In genomic region chr8:125510861-125511668, GRCm38 (mm10) we compare ENCODE assay signal across 32 mouse cellular contexts. TPM values are rescaled to one million over a fixed set of nuclear protein-coding genes. Genes with fewer than 3 reads are reported as not detected.
A peak's percentile ranks its signal among the peaks of the same experiment; 100 is the strongest.
DNase-seq lines count a peak whose midpoint lies in the region; ATAC-seq and TF ChIP-seq lines count a peak whose summit lies in the region.
"Had no signal": no experiment of that assay in that cellular context is flagged by ENCODE, and none has a peak within 500 bp of the region (broad histone marks: within the 10 kb centered on the region; RNA-seq: fewer than 3 reads in every experiment).

No protein-coding gene starts in this region.

- no peak for ATAC-seq in forebrain, embryonic 13.5 days
- ATAC-seq in heart, embryonic 13.5 days (ENCODE audit: extremely low read depth, insufficient number of reproducible peaks, low FRiP score, low TSS enrichment) = no peak
- peak; percentile 52 for ATAC-seq in lung, postnatal 0 days
- ATAC-seq: activated CD4-positive, CD25-positive, alpha-beta regulatory T cell, adult 4 months; inflammation-experienced regulatory T-cells, adult 6 months; liver, embryonic 12.5 days; liver, postnatal 0 days had no signal

- TF ChIP-seq EP300 in heart, adult 2 months (IDR thresholded peaks at IDR 0.05; ENCODE audit: insufficient read depth, low read depth, low read length) = no peak
- TF ChIP-seq EP300 in lung, postnatal 0 days (IDR thresholded peaks at IDR 0.05) = no peak

- peaks cover 4% of the 10 kb centered on the region; the same call in 1 of the 2 replicates for H3K79me2 ChIP-seq in heart, adult 2 months (replicated peaks; ENCODE audit: control insufficient read depth, insufficient read depth, low read length)

- TF ChIP-seq CTCF in heart, adult 2 months (IDR thresholded peaks at IDR 0.05) = no peak
- no peak for TF ChIP-seq CTCF in lung, postnatal 0 days (IDR thresholded peaks at IDR 0.05)
- no peak for TF ChIP-seq CTCF in gastrocnemius, adult 2 months (IDR thresholded peaks at IDR 0.05)

- no peak overlapping the region for H3K4me3 ChIP-seq in forebrain, embryonic 10.5 days
- H3K4me3 ChIP-seq in forebrain, embryonic 13.5 days = no peak overlapping the region
- H3K4me3 ChIP-seq in heart, embryonic 13.5 days = no peak overlapping the region
- no peak overlapping the region for H3K4me3 ChIP-seq in heart, adult 2 months
- no peak overlapping the region for H3K4me3 ChIP-seq in lung, postnatal 0 days (ENCODE audit: low read depth, low read length)
- H3K4me3 ChIP-seq in gastrocnemius, adult 2 months = no peak overlapping the region
- H3K4me3 ChIP-seq: erythroblast, embryonic 14.5 days; forebrain, embryonic 12.5 days; hindbrain, embryonic 15.5 days; liver, embryonic 12.5 days; midbrain, embryonic 12.5 days; neural tube, embryonic 13.5 days had no signal

- intact Hi-C loops in heart, adult 2 months (cut with DNase I) = no loop called here
- intact Hi-C loops in gastrocnemius, adult 2 months (cut with DNase I) = no loop called here

- H3K9ac ChIP-seq in forebrain, embryonic 13.5 days = no peak overlapping the region
- peak overlapping the region; percentile 62 for H3K9ac ChIP-seq in heart, embryonic 13.5 days
- H3K9ac ChIP-seq in heart, adult 2 months (ENCODE audit: low read depth, low read length) = no peak overlapping the region
- no peak overlapping the region for H3K9ac ChIP-seq in lung, postnatal 0 days (replicated peaks; ENCODE audit: low read depth)
- H3K9ac ChIP-seq: forebrain, embryonic 12.5 days; hindbrain, embryonic 15.5 days; liver, embryonic 12.5 days; liver, postnatal 0 days; midbrain, embryonic 12.5 days had no signal

- 79% methylated on average over 14 of the region's 14 CpGs for WGBS in forebrain, embryonic 10.5 days
- 75% methylated on average over 14 of the region's 14 CpGs for WGBS in forebrain, embryonic 13.5 days
- 51% methylated on average over 14 of the region's 14 CpGs for WGBS in heart, embryonic 13.5 days
- WGBS in heart, adult 2 months = 71% methylated on average over 14 of the region's 14 CpGs
- WGBS in lung, postnatal 0 days = 39% methylated on average over 14 of the region's 14 CpGs

- TF ChIP-seq POLR2A in heart, adult 2 months (IDR thresholded peaks at IDR 0.05; ENCODE audit: insufficient read depth, low read depth, low read length) = no peak

- H3K4me1 ChIP-seq in forebrain, embryonic 10.5 days = peaks cover 91% of the 10 kb centered on the region
- peaks cover 89% of the 10 kb centered on the region for H3K4me1 ChIP-seq in forebrain, embryonic 13.5 days
- peaks cover 100% of the 10 kb centered on the region for H3K4me1 ChIP-seq in heart, embryonic 13.5 days
- peaks cover 46% of the 10 kb centered on the region for H3K4me1 ChIP-seq in heart, adult 2 months (ENCODE audit: control insufficient read depth, insufficient read depth, low read length)
- H3K4me1 ChIP-seq in lung, postnatal 0 days (ENCODE audit: insufficient read depth, low read depth, low read length) = peaks cover 10% of the 10 kb centered on the region; the same call in 1 of the 2 replicates

- H3K27ac ChIP-seq in forebrain, embryonic 10.5 days = peak overlapping the region; percentile 66
- H3K27ac ChIP-seq in forebrain, embryonic 13.5 days = no peak overlapping the region
- peak overlapping the region; percentile 68 for H3K27ac ChIP-seq in heart, embryonic 13.5 days (replicated peaks)
- no peak overlapping the region for H3K27ac ChIP-seq in heart, adult 2 months
- no peak overlapping the region for H3K27ac ChIP-seq in lung, postnatal 0 days (ENCODE audit: low read length)
- H3K27ac ChIP-seq in gastrocnemius, adult 2 months = no peak overlapping the region
- H3K27ac ChIP-seq: hindbrain, embryonic 15.5 days; kidney, postnatal 0 days; liver, embryonic 12.5 days; stomach, postnatal 0 days had no signal

- H3K9me3 ChIP-seq in forebrain, embryonic 10.5 days = no peaks in the 10 kb centered on the region
- no peaks in the 10 kb centered on the region for H3K9me3 ChIP-seq in forebrain, embryonic 13.5 days (replicated peaks)
- no peaks in the 10 kb centered on the region for H3K9me3 ChIP-seq in heart, embryonic 13.5 days
- H3K9me3 ChIP-seq in lung, postnatal 0 days (ENCODE audit: low read length) = no peaks in the 10 kb centered on the region
- H3K9me3 ChIP-seq: forebrain, embryonic 12.5 days; hindbrain, embryonic 15.5 days; liver, embryonic 12.5 days; midbrain, embryonic 12.5 days; neural tube, embryonic 13.5 days had no signal

- no peak overlapping the region for H3K4me2 ChIP-seq in forebrain, embryonic 13.5 days
- no peak overlapping the region for H3K4me2 ChIP-seq in heart, embryonic 13.5 days
- no peak overlapping the region for H3K4me2 ChIP-seq in lung, postnatal 0 days (replicated peaks; ENCODE audit: low read depth, low read length)
- H3K4me2 ChIP-seq: forebrain, embryonic 12.5 days; hindbrain, embryonic 15.5 days; liver, embryonic 12.5 days; midbrain, embryonic 12.5 days; neural tube, embryonic 13.5 days had no signal

- no peak for DNase-seq in forebrain, embryonic 10.5 days (ENCODE audit: extremely low spot score, low spot score)
- DNase-seq in heart, adult 2 months = no peak
- DNase-seq in lung, postnatal 0 days (ENCODE audit: low spot score) = peak; percentile 22
- DNase-seq in lung, postnatal 10 days = no peak
- peak; percentile 77 for DNase-seq in yolk sac, embryonic 10.5 days (ENCODE audit: low spot score)
- DNase-seq in gastrocnemius, adult 2 months = no peak
- DNase-seq: adrenal gland, adult 8-10 months; cerebellum, adult 2 months; cerebellum, postnatal 14 days; gastrocnemius, postnatal 14 days; kidney, adult 8-10 months; kidney, postnatal 4 days; layer of hippocampus, postnatal 36 days; left cerebral cortex, postnatal 4 days; liver, postnatal 0 days; lung, postnatal 14 days; right cerebral cortex, postnatal 4 days; thymus, adult 18-20 months; thymus, postnatal 25 days had no signal

- no peaks in the 10 kb centered on the region for H3K27me3 ChIP-seq in forebrain, embryonic 10.5 days (ENCODE audit: poor library complexity, severe bottlenecking)
- no peaks in the 10 kb centered on the region for H3K27me3 ChIP-seq in forebrain, embryonic 13.5 days
- H3K27me3 ChIP-seq in heart, embryonic 13.5 days (replicated peaks) = no peaks in the 10 kb centered on the region
- H3K27me3 ChIP-seq in heart, adult 2 months (ENCODE audit: control insufficient read depth, insufficient read depth, low read length) = no peaks in the 10 kb centered on the region
- no peaks in the 10 kb centered on the region for H3K27me3 ChIP-seq in lung, postnatal 0 days (replicated peaks; ENCODE audit: insufficient read depth, low read length)
- H3K27me3 ChIP-seq: CH12.LX; forebrain, embryonic 12.5 days; hindbrain, embryonic 15.5 days; liver, embryonic 12.5 days had no signal

- no peaks in the 10 kb centered on the region for H3K36me3 ChIP-seq in forebrain, embryonic 10.5 days (replicated peaks)
- H3K36me3 ChIP-seq in forebrain, embryonic 13.5 days (ENCODE audit: poor library complexity, severe bottlenecking) = no peaks in the 10 kb centered on the region
- 0 out of 2 replicates have a peak, but pooled peaks cover 3% of the 10 kb centered on the region for H3K36me3 ChIP-seq in heart, embryonic 13.5 days
- peaks cover 7% of the 10 kb centered on the region; the same call in 1 of the 2 replicates for H3K36me3 ChIP-seq in heart, adult 2 months (ENCODE audit: control insufficient read depth, insufficient read depth, low read length)
- no peaks in the 10 kb centered on the region for H3K36me3 ChIP-seq in lung, postnatal 0 days (ENCODE audit: insufficient read depth, low read length)
- H3K36me3 ChIP-seq: forebrain, embryonic 12.5 days; hindbrain, embryonic 15.5 days; liver, embryonic 12.5 days; midbrain, embryonic 12.5 days; neural tube, embryonic 13.5 days had no signal

RNA-seq across cellular contexts. Expression of gene Sipa1l2, which starts 58.5 kb away (rescaled TPM):
- polyA plus RNA-seq in forebrain, embryonic 10.5 days (2016; fragmentation: Nextera tagmentation; extraction: Ambion mirVana) = 13.1 and 15.4 TPM in 2 replicates
- polyA plus RNA-seq in forebrain, embryonic 13.5 days (2015; fragmentation: Nextera tagmentation; extraction: Ambion mirVana) = 26.7 and 27.2 TPM in 2 replicates
- 19.7 and 20.2 TPM in 2 replicates for polyA plus RNA-seq in heart, embryonic 13.5 days (2015; fragmentation: Nextera tagmentation; extraction: Ambion mirVana)
- total RNA-seq in heart, adult 2 months (2021) = 10 to 100 TPM; 42.9 to 45.4 TPM
- 27.0 and 40.5 TPM in 2 replicates for polyA plus RNA-seq in heart, adult 2 months (2012; rRNA removed)
- 9.4 and 11.1 TPM in 2 replicates for polyA plus RNA-seq in lung, postnatal 0 days (2015; fragmentation: Nextera tagmentation; extraction: Ambion mirVana)
- total RNA-seq in gastrocnemius, adult 2 months (2021) = 10 to 100 TPM in 1 of 2 experiments, 1 to 10 TPM in 1; 4.5 to 10.8 TPM

Comparison
In these comparisons a context has a peak if more than half of its experiments do, and no peak if none do; other contexts are left out.
1. DNase-seq: peak in lung, postnatal 0 days (single experiment) and yolk sac, embryonic 10.5 days (single experiment); none in forebrain, embryonic 10.5 days (single experiment), heart, adult 2 months (0 of 2), lung, postnatal 10 days (single experiment) and gastrocnemius, adult 2 months (single experiment).
2. H3K27ac ChIP-seq: peak in forebrain, embryonic 10.5 days (single experiment) and heart, embryonic 13.5 days (single experiment); none in forebrain, embryonic 13.5 days (single experiment), heart, adult 2 months (single experiment), lung, postnatal 0 days (single experiment) and gastrocnemius, adult 2 months (single experiment).